Mouse (Mus musculus): ENCODE results near the gene Zfp207.

DNA sequence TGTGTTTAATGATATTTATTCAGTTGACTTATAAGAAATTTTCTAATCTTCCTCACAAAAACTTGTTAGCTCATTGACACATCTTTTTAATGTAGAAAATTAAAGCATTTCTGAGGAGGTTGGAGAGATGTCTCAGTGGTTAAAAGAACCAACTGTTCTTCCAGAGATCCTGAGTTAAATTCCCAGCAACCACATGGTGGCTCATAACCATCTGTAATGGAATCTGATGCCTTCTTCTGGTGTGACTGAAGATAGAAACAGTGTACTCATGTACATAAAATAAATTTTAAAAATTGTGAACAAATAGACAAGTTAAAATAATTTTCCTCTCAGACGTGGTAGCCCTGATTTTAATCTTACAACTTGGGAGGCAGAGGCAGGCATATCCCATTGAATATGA lies 6.8 kb downstream of the Zfp207 start:
- TF ChIP-seq CTCF (IDR thresholded peaks at IDR 0.05; ENCODE audit: low read depth), result no peak
- TF ChIP-seq EP300 (optimal IDR thresholded peaks at IDR 0.05), result no peak

Data from stomach, postnatal 0 days (tissue).